Mouse (Mus musculus) c-Kit-positive CD71-positive TER-119-positive erythroid progenitor cells, embryonic 14.5 days (primary cell): ENCODE measurements at regions not wholly inside any gene's neighbourhood (a gene's known extent, or its start where the extent isn't known, plus 50 kb on each side); places are given as distances from the start of the nearest gene placed in this dataset.

Experiments used
- DNase-seq: peaks from one replicate; pipeline ENCODE4 v3.0.0-alpha.2; 2013; ENCODE audit warnings: low spot score

- no peak for DNase-seq
Measured at GRCm38 (mm10) chr1:189085245-189085644, 77.6 kb upstream of the Kctd3 start.

GRCm38 (mm10) chr1:189081267-189081666 lies 73.6 kb upstream of the Kctd3 start:
- DNase-seq: no peak

- peak; percentile 17 for DNase-seq
Measured at GRCm38 (mm10) chr1:189080797-189081196, 73.2 kb upstream of the Kctd3 start.

GRCm38 (mm10) chr1:189079451-189080410 lies 72.1 kb upstream of the Kctd3 start:
- DNase-seq: no peak

DNA sequence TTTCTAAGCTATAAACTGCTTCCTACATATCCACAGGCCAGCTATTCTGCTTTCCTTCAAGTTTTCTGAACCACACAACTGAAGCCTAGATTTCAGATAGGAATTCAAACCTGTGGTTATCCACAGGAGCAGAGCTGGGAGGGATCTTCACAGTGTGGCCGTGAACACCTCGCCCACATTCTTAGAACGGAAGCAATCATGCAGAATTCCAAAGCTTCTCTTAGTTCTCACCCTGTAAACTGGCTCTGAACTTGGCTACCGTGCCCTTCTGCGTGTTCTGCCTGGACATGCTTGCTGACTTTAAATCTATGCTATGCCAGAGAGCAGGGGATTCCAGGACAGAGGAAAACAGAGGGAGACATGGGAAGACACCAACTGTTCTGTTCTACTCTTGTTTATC lies 70.2 kb upstream of the Kctd3 start:
- no peak for DNase-seq

DNA sequence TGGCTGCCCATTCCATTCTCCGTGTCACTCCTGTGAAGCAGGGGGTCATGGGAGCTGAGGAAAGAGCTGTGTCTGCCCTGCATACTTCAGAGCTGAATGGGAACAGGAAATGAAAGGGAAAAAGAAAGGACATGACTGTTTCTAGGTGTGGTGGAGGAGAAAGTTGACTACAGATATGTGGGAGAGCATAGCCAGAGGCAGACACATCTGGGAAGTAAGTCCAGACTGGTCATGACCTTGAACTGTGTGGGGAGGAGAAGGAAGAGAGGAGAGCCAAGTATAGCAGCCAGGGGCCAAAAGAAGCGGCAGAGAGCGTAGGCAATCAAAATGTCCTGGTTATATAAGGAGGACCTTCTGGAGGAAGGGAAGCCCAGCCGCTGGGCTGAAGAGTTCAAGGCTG lies 68.6 kb upstream of the Kctd3 start:
- DNase-seq: no peak

DNA sequence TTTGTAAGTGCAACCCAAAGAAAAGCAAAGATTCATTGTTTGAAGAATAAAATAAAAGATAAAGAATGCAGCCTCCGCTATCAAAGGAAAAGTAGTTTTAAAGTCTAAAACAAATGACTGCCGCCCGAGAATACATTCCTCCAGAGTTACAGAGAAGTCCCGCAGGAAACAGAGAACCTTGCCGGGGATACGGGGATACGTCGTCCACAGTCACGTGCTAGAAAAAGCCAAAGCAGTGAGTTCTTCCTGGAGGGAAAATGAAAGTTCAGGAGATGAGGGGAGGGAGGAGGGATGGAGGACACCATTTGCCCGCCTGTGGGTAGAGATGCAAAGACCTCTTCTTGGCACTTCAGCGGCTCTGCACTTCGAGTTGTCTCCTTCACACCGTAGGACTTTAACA lies 68.0 kb upstream of the Kctd3 start:
- no peak for DNase-seq

DNA sequence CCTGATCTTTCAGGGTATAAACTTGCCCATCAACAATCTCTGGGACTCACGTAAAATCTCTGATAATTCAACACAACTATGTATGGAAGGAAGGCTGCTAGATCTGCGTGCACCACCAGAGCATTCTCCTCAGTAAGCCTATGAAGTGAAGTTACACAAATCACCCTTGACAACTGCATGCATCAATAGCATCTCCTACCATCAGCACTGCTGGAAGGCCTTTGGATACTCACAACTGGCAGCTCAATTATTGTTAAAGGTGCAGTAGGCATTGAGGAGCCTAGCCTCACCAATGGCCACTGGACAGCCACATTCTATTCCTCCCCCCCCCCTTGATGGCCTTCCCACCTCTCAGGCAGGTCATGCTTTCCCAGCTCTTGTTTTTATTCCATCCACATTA lies 64.9 kb upstream of the Kctd3 start:
- DNase-seq: no peak

DNA sequence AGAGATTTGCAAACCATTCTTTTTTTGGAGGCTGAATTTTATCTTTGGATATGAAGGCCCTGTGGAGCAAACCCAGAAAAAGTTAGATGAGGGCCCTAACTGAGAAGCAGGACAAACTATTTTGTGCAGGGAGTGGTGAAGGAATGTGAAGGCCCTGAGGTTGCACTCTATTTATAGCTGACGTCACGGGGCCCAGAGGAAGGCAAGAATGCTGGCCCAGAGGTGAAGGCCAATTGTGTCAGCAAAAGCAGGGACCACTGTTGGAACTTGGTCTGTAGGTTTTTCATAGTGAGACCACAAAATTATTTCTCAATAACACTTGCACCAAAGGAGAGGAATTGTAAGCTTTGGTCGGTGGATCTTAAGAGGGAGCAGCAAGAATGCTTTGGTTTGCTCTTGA lies 60.6 kb upstream of the Kctd3 start:
- DNase-seq: no peak

GRCm38 (mm10) chr1:189067204-189067960 lies 59.7 kb upstream of the Kctd3 start:
- no peak for DNase-seq

DNA sequence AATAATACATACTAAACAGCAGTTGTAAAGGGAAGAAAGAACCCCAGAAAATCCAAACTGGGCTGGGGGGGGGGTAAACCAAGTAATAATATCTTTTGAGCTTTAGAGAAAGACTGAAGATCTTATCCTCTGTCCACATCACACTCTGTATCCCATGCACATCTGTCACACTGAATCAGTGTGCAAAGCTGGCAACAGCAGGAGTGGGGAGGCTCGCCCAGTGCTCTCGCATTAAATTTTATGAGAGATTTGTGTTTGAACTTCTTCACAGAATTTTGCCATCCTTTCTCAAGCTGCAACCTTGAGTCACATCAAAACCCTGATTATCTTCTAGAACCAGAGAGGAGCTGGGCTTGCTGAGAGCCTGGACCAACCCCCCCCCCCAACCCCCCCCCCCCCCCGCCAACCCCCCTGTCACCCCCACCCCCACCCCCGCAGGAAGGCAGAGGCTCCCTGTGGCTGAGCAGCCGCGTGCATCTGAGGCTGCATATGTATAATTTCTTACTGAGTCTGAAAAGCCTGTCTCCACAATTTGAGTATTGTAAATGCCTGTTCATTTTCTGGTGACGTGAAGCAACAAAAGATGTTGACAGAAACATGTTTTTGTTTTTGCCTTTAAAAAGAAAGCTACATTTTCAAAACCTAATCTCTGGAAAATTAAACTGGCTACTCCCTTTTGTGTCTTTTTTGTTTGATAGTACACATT lies 59.0 kb upstream of the Kctd3 start:
- no peak for DNase-seq

GRCm38 (mm10) chr1:189065152-189065910 lies 57.7 kb upstream of the Kctd3 start:
- DNase-seq: no peak

- DNase-seq: no peak
Measured at GRCm38 (mm10) chr1:189064629-189065028, 57.0 kb upstream of the Kctd3 start.

GRCm38 (mm10) chr1:189063699-189064098 lies 56.1 kb upstream of the Kctd3 start:
- no peak for DNase-seq

DNA sequence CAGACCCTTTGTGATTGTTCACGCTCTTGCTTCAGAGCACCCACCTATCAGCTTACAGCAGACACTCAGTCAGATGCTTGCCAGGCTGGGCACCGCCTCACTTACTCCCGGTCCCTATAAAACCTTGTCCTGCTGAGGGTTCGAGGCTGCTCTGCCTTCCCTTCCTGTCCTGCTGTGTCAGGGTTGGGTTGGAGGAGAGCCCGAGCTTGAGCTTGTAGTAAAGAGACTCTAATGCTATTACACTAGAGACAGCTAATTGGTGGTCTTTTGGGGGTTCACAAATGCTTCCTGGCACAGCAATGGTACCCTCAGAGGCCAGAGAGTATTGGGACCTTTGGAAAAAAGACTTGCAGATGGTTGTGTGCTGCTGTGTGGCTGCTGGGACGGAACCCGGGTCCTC lies 55.6 kb upstream of the Kctd3 start:
- no peak for DNase-seq
